Mouse (Mus musculus) thymus, postnatal 25 days (tissue): ENCODE results near the gene Vash2.

Source experiments
- DNase-seq: peaks from one replicate; pipeline ENCODE4 v3.0.0; 2022

Gene Vash2

GRCm38 (mm10) chr1:190918938-190919337, 60.2 kb downstream of the Vash2 start:
- DNase-seq = no peak

- no peak for DNase-seq
These were observed 66.5 kb downstream of the Vash2 start for GRCm38 (mm10) chr1:190912623-190913022.

GRCm38 (mm10) chr1:190911415-190912123, 67.5 kb downstream of the Vash2 start, which contains the start of gene Rps6kc1:
Gene Rps6kc1, minus strand, starts transcription at chr1:190911770.
- peak; percentile 68 for DNase-seq

- DNase-seq = no peak
These were observed 68.3 kb downstream of the Vash2 start for GRCm38 (mm10) chr1:190910836-190911235.

- no peak for DNase-seq
These were observed 74.4 kb downstream of the Vash2 start for GRCm38 (mm10) chr1:190904714-190905113.

- DNase-seq = no peak
These were observed 75.0 kb downstream of the Vash2 start for GRCm38 (mm10) chr1:190904136-190904535.

GRCm38 (mm10) chr1:190901082-190901481, 78.0 kb downstream of the Vash2 start:
- no peak for DNase-seq

- DNase-seq = no peak
These were observed 80.1 kb downstream of the Vash2 start for GRCm38 (mm10) chr1:190898899-190899575.

GRCm38 (mm10) chr1:190898186-190898585, 80.9 kb downstream of the Vash2 start:
- no peak for DNase-seq
